Mouse (Mus musculus) intestine, embryonic 14.5 days (tissue): Measurements from ENCODE around the gene Patj. TPM values are rescaled to one million over a fixed set of nuclear protein-coding genes. Genes with fewer than 3 reads are reported as not detected.
"Not testable (repeated sequence)": the region's sequence is repeated elsewhere in the genome, so short reads cannot be mapped to it uniquely, and the experiment has no call there.

Experiments
- ATAC-seq: fragments of 200-750 bp; cut with Nextera tagmentation; replicated peaks from 2 replicates; pipeline ENCODE4 v1.8.0; 2017; ENCODE audit warnings: low read depth, moderate number of reproducible peaks, moderate TSS enrichment, moderate library complexity; ENCODE audit not compliant: low FRiP score, low TSS enrichment
- DNase-seq: peaks from one replicate; pipeline ENCODE4 v3.0.0-alpha.2; 2018; ENCODE audit warnings: low spot score
- H3K27ac ChIP-seq: fragments of 300-500 bp; sonication (generic); 2 replicates; pipeline ENCODE4 v1.5.1; 2014; ENCODE audit warnings: low read depth, mild to moderate bottlenecking, control low read depth
- H3K27me3 ChIP-seq: fragments of 300-500 bp; sonication (generic); replicated peaks from 2 replicates; pipeline ENCODE4 v1.6.1; 2014; ENCODE audit warnings: low read length, control low read depth; ENCODE audit not compliant: control insufficient read depth, insufficient read depth
- H3K36me3 ChIP-seq: fragments of 300-500 bp; sonication (generic); 2 replicates; pipeline ENCODE4 v1.6.1; 2014; ENCODE audit warnings: low read length, control low read depth; ENCODE audit not compliant: control insufficient read depth, insufficient read depth
- H3K4me1 ChIP-seq: fragments of 300-500 bp; sonication (generic); replicated peaks from 2 replicates; pipeline ENCODE4 v1.6.1; 2014; ENCODE audit warnings: low read length, control low read depth, mixed read lengths; ENCODE audit not compliant: control insufficient read depth, insufficient read depth
- H3K4me2 ChIP-seq: fragments of 300-500 bp; sonication (generic); 2 replicates; pipeline ENCODE4 v1.6.1; 2014; ENCODE audit warnings: low read length
- H3K4me3 ChIP-seq: fragments of 300-500 bp; sonication (generic); 2 replicates; pipeline ENCODE4 v1.5.1; 2014; ENCODE audit warnings: low read depth, low read length, control low read depth, mixed read lengths
- H3K9ac ChIP-seq: fragments of 300-500 bp; sonication (generic); 2 replicates; pipeline ENCODE4 v1.6.1; 2014; ENCODE audit warnings: mild to moderate bottlenecking, low read length
- H3K9me3 ChIP-seq: fragments of 300-500 bp; sonication (generic); 2 replicates; pipeline ENCODE4 v1.6.1; 2016; ENCODE audit warnings: low read length, control low read depth; ENCODE audit not compliant: control insufficient read depth
- WGBS: fragments of 180-500 bp; shearing (Covaris S2); extraction: QIAGEN DNeasy Blood & Tissue Kit; methylation state at CpG from one replicate; pipeline ENCODE4 v1.1.7; 2014; 5-methylcytosine and 5-hydroxymethylcytosine counted together
- polyA plus RNA-seq: library from polyadenylated mRNA; unstranded; fragments of >200 nt; fragmentation: Nextera tagmentation; extraction: Ambion mirVana; gene quantifications from 2 replicates; pipeline ENCODE4 v1.2.1, GENCODE M21; 2014

Gene Patj
- polyA plus RNA-seq, 1 experiment from 2014 or later: 19.7 TPM

DNA sequence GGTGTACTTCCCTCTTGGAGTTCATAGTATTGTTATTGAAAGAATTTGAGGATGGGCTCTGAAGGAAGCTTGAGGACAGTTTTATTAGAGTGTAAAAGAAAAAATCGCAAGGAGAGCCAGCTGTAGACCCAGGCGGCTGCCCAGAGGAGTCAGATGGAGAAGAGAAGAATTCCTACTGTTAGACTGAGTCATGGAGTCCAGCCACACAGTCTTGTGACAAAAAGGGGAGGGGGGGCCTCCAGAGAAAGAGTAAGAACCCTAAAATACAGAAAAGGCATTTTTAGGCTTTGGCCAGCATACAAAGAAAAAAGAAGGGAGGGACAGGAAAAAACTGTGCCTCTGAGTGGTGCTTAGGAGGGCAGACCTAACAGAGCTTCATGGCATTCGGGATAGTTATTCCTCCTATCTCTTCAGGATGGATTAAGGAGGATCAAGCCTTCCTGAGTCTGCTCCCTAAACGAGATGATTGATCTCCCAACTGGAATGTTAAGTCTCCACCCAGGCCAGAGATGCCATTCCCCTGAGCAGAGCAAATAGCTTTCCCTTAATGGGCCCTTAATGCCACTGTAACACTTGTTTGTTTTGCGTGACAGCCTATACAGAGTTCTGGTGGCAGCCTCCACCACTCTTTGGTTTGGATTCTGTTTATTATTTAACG lies 5.5 kb downstream of the Patj start:
- Histone ChIP-seq H3K27me3 (no peaks in the 10 kb centered on the region), H3K4me3 (no peak overlapping the region), H3K9me3 (no peaks in the 10 kb centered on the region), H3K36me3 (no peaks in the 10 kb centered on the region), H3K27ac (no peak overlapping the region), H3K4me2 (no peak overlapping the region), H3K4me1 (peaks cover 3% of the 10 kb centered on the region; the same call in 1 of the 2 replicates), H3K9ac (no peak overlapping the region)
- 27% methylated on average over 6 of the region's 6 CpGs for WGBS
- 0 out of 2 replicates have a peak, but pooled peaks have one; percentile 36 for ATAC-seq
- no peak for DNase-seq

DNA sequence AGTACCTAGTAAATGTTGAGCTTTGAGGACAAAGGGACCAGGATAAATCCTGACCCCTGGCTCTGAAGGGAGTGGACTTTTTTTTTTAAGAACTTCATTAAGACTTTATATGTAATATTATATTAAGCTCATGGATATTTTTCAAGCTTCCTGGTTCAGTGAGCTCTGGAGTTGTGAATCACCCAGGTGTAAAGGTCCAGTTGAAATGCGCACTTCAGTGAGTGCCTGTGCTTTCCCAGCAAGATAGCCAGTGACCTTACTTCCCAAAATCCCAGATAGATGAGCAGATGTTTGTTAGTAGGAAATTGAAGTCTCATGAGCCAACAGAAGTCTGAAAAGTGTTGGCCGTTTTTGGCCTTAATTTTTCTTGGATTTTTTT lies 6.0 kb downstream of the Patj start:
- DNase-seq (no peak), ATAC-seq (no peak)
- no peaks in the 10 kb centered on the region for H3K36me3 ChIP-seq
- H3K27ac ChIP-seq: no peak overlapping the region
- no peaks in the 10 kb centered on the region; the same call in 1 of the 2 replicates for H3K4me1 ChIP-seq
- no peak overlapping the region for H3K9ac ChIP-seq
- no peak overlapping the region for H3K4me3 ChIP-seq
- H3K27me3 ChIP-seq: no peaks in the 10 kb centered on the region
- H3K9me3 ChIP-seq: no peaks in the 10 kb centered on the region
- H3K4me2 ChIP-seq: no peak overlapping the region
- WGBS: 66% methylated on average over 2 of the region's 2 CpGs

DNA sequence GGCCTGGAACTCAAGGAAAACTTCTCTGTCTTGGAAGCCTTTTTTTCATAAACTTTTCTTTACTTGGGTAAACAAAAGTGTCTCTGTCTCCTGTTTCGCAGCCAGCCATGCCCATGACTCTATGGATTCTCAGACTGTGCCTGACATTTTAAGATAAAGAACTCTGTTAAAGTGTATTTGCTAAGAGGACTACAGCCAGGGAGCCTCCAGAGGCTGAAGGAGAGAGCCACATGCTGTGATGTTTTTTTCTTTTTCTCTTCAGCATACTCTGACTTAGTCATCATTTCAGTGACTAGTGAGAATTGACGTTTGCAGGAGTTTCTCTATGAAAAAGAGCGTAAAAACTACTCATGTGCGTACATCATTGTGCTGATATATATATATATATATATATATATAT lies 7.9 kb downstream of the Patj start:
- 59% methylated on average over 4 of the region's 4 CpGs for WGBS
- ATAC-seq: no peak
- H3K4me3 ChIP-seq: no peak overlapping the region
- 0 out of 2 replicates have a peak, but pooled peaks cover 4% of the 10 kb centered on the region for H3K36me3 ChIP-seq
- H3K4me1 ChIP-seq: no peaks in the 10 kb centered on the region
- no peak for DNase-seq
- no peaks in the 10 kb centered on the region for H3K9me3 ChIP-seq
- H3K27me3 ChIP-seq: no peaks in the 10 kb centered on the region
- no peak overlapping the region for H3K9ac ChIP-seq
- no peak overlapping the region for H3K27ac ChIP-seq
- H3K4me2 ChIP-seq: no peak overlapping the region

DNA sequence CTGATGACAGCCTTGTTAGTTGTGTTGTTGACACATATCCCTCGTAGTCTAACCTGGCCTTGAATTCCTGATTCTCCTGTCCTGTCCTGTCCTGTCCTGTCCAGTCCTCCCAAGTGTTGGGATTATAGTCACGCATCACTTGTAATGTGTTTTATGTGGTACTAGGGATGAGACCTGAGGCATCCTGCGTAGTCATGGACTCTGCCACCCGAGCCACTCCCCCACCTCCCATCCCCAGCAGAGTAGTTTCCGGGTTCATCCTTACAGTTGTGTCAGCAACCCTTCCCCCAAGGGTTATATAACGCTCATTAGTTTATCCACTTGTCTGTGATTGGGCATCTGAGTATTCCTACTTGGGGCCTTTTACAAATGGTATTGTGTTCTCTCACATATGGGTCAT lies 8.8 kb downstream of the Patj start:
- no peak for DNase-seq
- 93% methylated on average over 6 of the region's 6 CpGs for WGBS
- no peak for ATAC-seq
- Histone ChIP-seq H3K4me1 (no peaks in the 10 kb centered on the region), H3K4me3 (no peak overlapping the region), H3K9me3 (no peaks in the 10 kb centered on the region), H3K27ac (no peak overlapping the region), H3K4me2 (no peak overlapping the region), H3K9ac (no peak overlapping the region), H3K36me3 (0 out of 2 replicates have a peak, but pooled peaks cover 4% of the 10 kb centered on the region), H3K27me3 (no peaks in the 10 kb centered on the region)

DNA sequence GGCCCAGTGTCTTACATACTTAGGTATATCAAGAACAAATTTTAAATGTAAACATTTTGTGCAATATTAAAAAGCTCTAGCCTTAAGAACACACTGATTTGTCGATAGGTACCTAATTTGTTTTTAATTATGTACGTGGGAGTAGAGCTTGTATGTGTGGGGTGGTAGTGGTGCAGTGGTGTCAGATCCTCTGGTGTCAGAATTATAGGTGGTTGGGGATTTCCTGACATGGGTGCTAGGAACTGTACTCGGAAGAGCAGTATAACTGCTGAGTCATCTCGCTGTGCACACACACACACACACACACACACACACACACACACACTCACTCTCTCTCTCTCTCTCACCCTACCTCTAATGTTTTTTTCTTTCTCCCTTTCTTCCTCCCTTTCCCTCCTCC lies 12.9 kb downstream of the Patj start:
- no peak overlapping the region for H3K9ac ChIP-seq
- no peaks in the 10 kb centered on the region for H3K27me3 ChIP-seq
- no peak overlapping the region for H3K4me3 ChIP-seq

DNA sequence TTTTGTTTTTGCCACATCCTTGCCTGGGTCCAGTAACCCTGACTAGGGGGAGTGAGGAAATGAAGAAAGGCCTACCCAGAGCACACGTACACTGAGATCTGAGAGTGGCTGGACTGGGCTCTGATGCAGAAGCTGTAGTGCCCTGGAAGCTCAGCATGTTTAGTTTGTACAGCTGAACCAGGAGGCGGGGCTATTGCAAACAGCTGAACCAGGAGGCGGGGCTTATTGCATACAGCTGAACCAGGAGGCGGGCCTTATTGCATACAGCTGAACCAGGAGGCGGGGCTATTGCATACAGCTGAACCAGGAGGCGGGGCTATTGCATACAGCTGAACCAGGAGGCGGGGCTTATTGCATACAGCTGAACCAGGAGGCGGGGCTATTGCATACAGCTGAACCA lies 19.6 kb downstream of the Patj start:
- not testable (repeated sequence) for H3K4me3 ChIP-seq, H3K27me3 ChIP-seq, H3K27ac ChIP-seq, DNase-seq, H3K4me2 ChIP-seq, H3K4me1 ChIP-seq, ATAC-seq, H3K9me3 ChIP-seq, H3K9ac ChIP-seq
- 92% methylated on average over 8 of the region's 8 CpGs for WGBS
- peaks cover 36% of the 10 kb centered on the region for H3K36me3 ChIP-seq

More for the DNA sequence above, 12.9 kb downstream of the Patj start:
- ATAC-seq (no peak), DNase-seq (no peak)
- no peak overlapping the region for H3K4me2 ChIP-seq
- 92% methylated on average over 4 of the region's 4 CpGs for WGBS
- no peak overlapping the region for H3K27ac ChIP-seq
- no peaks in the 10 kb centered on the region for H3K4me1 ChIP-seq
- peaks cover 17% of the 10 kb centered on the region for H3K36me3 ChIP-seq
- H3K9me3 ChIP-seq: no peaks in the 10 kb centered on the region

DNA sequence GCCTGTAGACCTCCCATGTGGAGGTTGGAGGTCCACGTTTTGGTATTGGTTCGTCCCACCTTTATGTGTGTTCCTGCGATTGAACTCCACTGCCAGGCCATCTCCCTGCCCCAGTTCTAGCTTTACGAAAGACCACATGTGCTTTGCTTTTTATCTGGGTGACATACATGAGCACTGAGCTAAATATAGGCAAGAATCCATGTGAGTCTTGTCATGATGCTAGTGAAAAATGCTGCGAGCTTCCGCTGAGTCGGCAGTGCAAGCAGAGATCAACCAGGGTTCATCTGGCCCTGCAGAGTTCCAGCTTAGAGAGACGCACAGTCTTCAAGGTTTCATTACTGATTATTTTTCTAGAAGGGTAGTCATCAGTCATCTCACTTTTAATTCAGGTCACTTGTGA lies 32.8 kb downstream of the Patj start:
- no peaks in the 10 kb centered on the region for H3K27me3 ChIP-seq
- no peak overlapping the region for H3K4me3 ChIP-seq
- peaks cover 9% of the 10 kb centered on the region for H3K36me3 ChIP-seq
- DNase-seq: no peak
- H3K9me3 ChIP-seq: no peaks in the 10 kb centered on the region
- ATAC-seq: no peak
- no peak overlapping the region for H3K9ac ChIP-seq
- no peak overlapping the region for H3K27ac ChIP-seq
- WGBS: 56% methylated on average over 8 of the region's 8 CpGs
- H3K4me1 ChIP-seq: 0 out of 2 replicates have a peak, but pooled peaks cover 2% of the 10 kb centered on the region
- no peak overlapping the region for H3K4me2 ChIP-seq

DNA sequence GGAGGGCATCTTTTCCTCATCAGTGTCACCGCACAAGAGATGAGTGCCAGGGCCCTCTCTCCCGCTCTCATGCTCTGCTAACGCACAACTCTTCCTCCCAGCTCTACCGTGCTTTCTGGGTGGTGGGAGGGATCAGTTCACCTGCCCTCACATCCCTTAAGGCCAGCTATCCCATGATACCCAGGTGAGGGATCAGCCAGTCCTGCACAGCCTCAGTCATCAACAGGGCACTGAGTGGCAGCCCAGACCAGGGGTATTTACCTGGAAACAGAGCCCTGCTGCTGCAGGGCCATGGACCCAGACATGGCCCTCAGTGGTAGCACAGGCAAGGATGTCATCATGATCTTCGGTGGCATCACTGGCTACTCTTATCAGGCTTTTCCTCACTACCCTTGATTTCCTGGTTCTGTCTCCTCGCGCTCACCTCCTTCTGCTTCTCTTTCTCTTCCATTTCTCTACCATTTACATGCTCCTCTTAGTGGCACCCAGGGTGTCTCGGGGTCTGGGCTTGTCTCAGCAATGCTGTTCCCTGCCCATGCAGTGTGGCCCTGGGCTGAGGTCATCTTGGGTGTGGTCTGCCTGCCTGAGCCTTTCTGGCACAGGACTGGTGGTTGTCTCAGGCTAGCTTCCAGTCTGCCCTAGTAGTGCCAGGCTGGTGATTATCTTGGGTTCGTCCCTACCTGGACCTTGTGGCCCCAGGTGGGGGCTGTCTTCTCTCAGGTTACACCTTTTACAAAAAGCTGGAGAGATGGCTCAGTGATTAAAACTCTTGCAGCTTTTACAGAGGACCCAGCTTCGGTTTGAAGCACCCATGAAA lies 40.3 kb downstream of the Patj start:
- Histone ChIP-seq H3K9ac (no peak overlapping the region), H3K27ac (no peak overlapping the region), H3K36me3 (no peaks in the 10 kb centered on the region; the same call in 1 of the 2 replicates), H3K4me3 (no peak overlapping the region), H3K4me2 (no peak overlapping the region), H3K4me1 (no peaks in the 10 kb centered on the region), H3K27me3 (no peaks in the 10 kb centered on the region), H3K9me3 (no peaks in the 10 kb centered on the region)
- DNase-seq: no peak
- WGBS: 90% methylated on average over 10 of the region's 10 CpGs
- no peak for ATAC-seq
